Mouse (Mus musculus): Measurements from ENCODE around the gene Ccdc120. TPM values are rescaled to one million over a fixed set of nuclear protein-coding genes. Genes with fewer than 3 reads are reported as not detected.

Ccdc120 gene
- 61.4 and 65.0 TPM in 2 replicates for polyA plus RNA-seq (2014; fragmentation: Nextera tagmentation; extraction: Ambion mirVana)

GRCm38 (mm10) chrX:7750432-7751116 lies at the start of gene Ccdc120:
Ccdc120 (minus strand) TSS chrX:7750905.
- Histone ChIP-seq H3K9me3 (ENCODE audit: control insufficient read depth, low read length) (no peaks in the 10 kb centered on the region), H3K27me3 (ENCODE audit: control insufficient read depth, insufficient read depth, low read length) (no peaks in the 10 kb centered on the region), H3K27ac (peak within 1 kb of the TSS; percentile 47; the same call in 1 of the 2 replicates), H3K9ac (peak within 1 kb of the TSS; percentile 79), H3K4me3 (replicated peaks; ENCODE audit: low read length) (peak within 1 kb of the TSS; percentile 63), H3K36me3 (replicated peaks; ENCODE audit: control insufficient read depth, insufficient read depth) (no peaks in the 10 kb centered on the region), H3K4me1 (replicated peaks; ENCODE audit: control insufficient read depth, insufficient read depth, low read length) (0 out of 2 replicates have a peak, but pooled peaks cover 5% of the 10 kb centered on the region), H3K4me2 (replicated peaks) (peak within 1 kb of the TSS; percentile 59)
- 12% methylated on average over 53 of the region's 56 CpGs for WGBS
- ATAC-seq (ENCODE audit: low FRiP score) (peak; percentile 91), DNase-seq (ENCODE audit: low spot score) (peak; percentile 86)

- H3K36me3 ChIP-seq (replicated peaks; ENCODE audit: control insufficient read depth, insufficient read depth): peaks cover 40% of the 10 kb centered on the region
- H3K4me1 ChIP-seq (replicated peaks; ENCODE audit: control insufficient read depth, insufficient read depth, low read length): no peaks in the 10 kb centered on the region
- DNase-seq (ENCODE audit: low spot score): no peak
- no peaks in the 10 kb centered on the region for H3K27me3 ChIP-seq (ENCODE audit: control insufficient read depth, insufficient read depth, low read length)
- 88% methylated on average over 3 of the region's 3 CpGs for WGBS
- no peaks in the 10 kb centered on the region for H3K9me3 ChIP-seq (ENCODE audit: control insufficient read depth, low read length)
- no peak overlapping the region for H3K4me3 ChIP-seq (replicated peaks; ENCODE audit: low read length)
- no peak overlapping the region for H3K9ac ChIP-seq
- H3K4me2 ChIP-seq (replicated peaks): no peak overlapping the region
- H3K27ac ChIP-seq: no peak overlapping the region
- no peak for ATAC-seq (ENCODE audit: low FRiP score)
These were observed 46.6 kb upstream of the Ccdc120 start for GRCm38 (mm10) chrX:7797327-7797726.

GRCm38 (mm10) chrX:7795016-7795415 lies 44.3 kb upstream of the Ccdc120 start:
- DNase-seq (ENCODE audit: low spot score): no peak
- WGBS: 34% methylated on average over 7 of the region's 7 CpGs
- no peaks in the 10 kb centered on the region for H3K9me3 ChIP-seq (ENCODE audit: control insufficient read depth, low read length)
- no peak overlapping the region for H3K9ac ChIP-seq
- 0 out of 2 replicates have a peak, but pooled peaks cover 7% of the 10 kb centered on the region for H3K4me1 ChIP-seq (replicated peaks; ENCODE audit: control insufficient read depth, insufficient read depth, low read length)
- H3K27me3 ChIP-seq (ENCODE audit: control insufficient read depth, insufficient read depth, low read length): no peaks in the 10 kb centered on the region
- H3K4me3 ChIP-seq (replicated peaks; ENCODE audit: low read length): no peak overlapping the region
- H3K4me2 ChIP-seq (replicated peaks): no peak overlapping the region
- no peak for ATAC-seq (ENCODE audit: low FRiP score)
- no peak overlapping the region for H3K27ac ChIP-seq
- peaks cover 23% of the 10 kb centered on the region for H3K36me3 ChIP-seq (replicated peaks; ENCODE audit: control insufficient read depth, insufficient read depth)

GRCm38 (mm10) chrX:7793361-7793760 lies 42.7 kb upstream of the Ccdc120 start:
- no peak for ATAC-seq (ENCODE audit: low FRiP score)

GRCm38 (mm10) chrX:7790309-7790708 lies 39.6 kb upstream of the Ccdc120 start:
- peak overlapping the region; percentile 70 for H3K27ac ChIP-seq
- H3K9ac ChIP-seq: peak overlapping the region; percentile 66
- H3K4me1 ChIP-seq (replicated peaks; ENCODE audit: control insufficient read depth, insufficient read depth, low read length): 0 out of 2 replicates have a peak, but pooled peaks cover 7% of the 10 kb centered on the region
- DNase-seq (ENCODE audit: low spot score) (peak; percentile 25), ATAC-seq (ENCODE audit: low FRiP score) (no peak)
- no peaks in the 10 kb centered on the region for H3K9me3 ChIP-seq (ENCODE audit: control insufficient read depth, low read length)
- peak overlapping the region; percentile 52 for H3K4me3 ChIP-seq (replicated peaks; ENCODE audit: low read length)
- 22% methylated on average over 5 of the region's 5 CpGs for WGBS
- H3K27me3 ChIP-seq (ENCODE audit: control insufficient read depth, insufficient read depth, low read length): no peaks in the 10 kb centered on the region
- peaks cover 6% of the 10 kb centered on the region; the same call in 1 of the 2 replicates for H3K36me3 ChIP-seq (replicated peaks; ENCODE audit: control insufficient read depth, insufficient read depth)
- H3K4me2 ChIP-seq (replicated peaks): peak overlapping the region; percentile 59

More at GRCm38 (mm10) chrX:7793361-7793760, 42.7 kb upstream of the Ccdc120 start:
- H3K4me3 ChIP-seq (replicated peaks; ENCODE audit: low read length): no peak overlapping the region
- DNase-seq (ENCODE audit: low spot score): no peak
- no peak overlapping the region for H3K27ac ChIP-seq
- no peaks in the 10 kb centered on the region for H3K9me3 ChIP-seq (ENCODE audit: control insufficient read depth, low read length)
- H3K9ac ChIP-seq: no peak overlapping the region
- no peak overlapping the region for H3K4me2 ChIP-seq (replicated peaks)
- H3K27me3 ChIP-seq (ENCODE audit: control insufficient read depth, insufficient read depth, low read length): no peaks in the 10 kb centered on the region
- WGBS: 41% methylated on average over 3 of the region's 3 CpGs
- H3K4me1 ChIP-seq (replicated peaks; ENCODE audit: control insufficient read depth, insufficient read depth, low read length): 0 out of 2 replicates have a peak, but pooled peaks cover 7% of the 10 kb centered on the region
- peaks cover 13% of the 10 kb centered on the region; the same call in 1 of the 2 replicates for H3K36me3 ChIP-seq (replicated peaks; ENCODE audit: control insufficient read depth, insufficient read depth)

GRCm38 (mm10) chrX:7789542-7790136 lies 38.9 kb upstream of the Ccdc120 start, which contains the start of gene Gripap1:
Gripap1 (plus strand) TSS chrX:7789765.
- peak within 1 kb of the TSS; percentile 59 for H3K4me2 ChIP-seq (replicated peaks)
- H3K36me3 ChIP-seq (replicated peaks; ENCODE audit: control insufficient read depth, insufficient read depth): peaks cover 3% of the 10 kb centered on the region; the same call in 1 of the 2 replicates
- ATAC-seq (ENCODE audit: low FRiP score) (peak; percentile 92), DNase-seq (ENCODE audit: low spot score) (peak; percentile 78)
- 18% methylated on average over 24 of the region's 24 CpGs for WGBS
- no peaks in the 10 kb centered on the region for H3K27me3 ChIP-seq (ENCODE audit: control insufficient read depth, insufficient read depth, low read length)
- peak within 1 kb of the TSS; percentile 66 for H3K9ac ChIP-seq
- H3K4me1 ChIP-seq (replicated peaks; ENCODE audit: control insufficient read depth, insufficient read depth, low read length): 0 out of 2 replicates have a peak, but pooled peaks cover 7% of the 10 kb centered on the region
- no peaks in the 10 kb centered on the region for H3K9me3 ChIP-seq (ENCODE audit: control insufficient read depth, low read length)
- H3K4me3 ChIP-seq (replicated peaks; ENCODE audit: low read length): peak within 1 kb of the TSS; percentile 52
- peak within 1 kb of the TSS; percentile 70 for H3K27ac ChIP-seq

DNA sequence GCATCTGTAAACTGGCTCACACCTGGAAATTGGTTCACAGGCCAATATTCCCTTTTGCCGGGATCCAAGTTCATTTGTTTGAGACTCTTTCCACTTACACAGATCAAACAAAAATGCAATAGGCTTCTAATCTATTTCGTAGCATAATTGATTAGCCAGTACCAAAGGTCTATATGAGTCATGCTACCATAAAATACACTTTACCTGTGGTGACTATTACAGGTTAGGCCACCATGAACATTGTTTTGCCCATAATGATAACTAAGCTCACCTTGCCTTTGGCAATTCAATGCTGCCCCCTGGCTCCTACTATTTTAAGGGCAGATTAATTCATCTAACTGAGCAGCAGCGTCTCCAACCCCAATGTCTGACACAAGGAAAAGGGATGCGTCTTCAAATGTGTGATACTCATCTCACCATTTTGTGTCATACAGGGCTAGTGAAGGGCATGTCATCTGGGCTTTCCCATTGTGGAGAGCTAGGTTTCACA lies 31.9 kb upstream of the Ccdc120 start:
- DNase-seq (ENCODE audit: low spot score) (no peak), ATAC-seq (ENCODE audit: low FRiP score) (no peak)
- H3K4me3 ChIP-seq (replicated peaks; ENCODE audit: low read length): no peak overlapping the region
- no peak overlapping the region for H3K27ac ChIP-seq
- no peaks in the 10 kb centered on the region for H3K36me3 ChIP-seq (replicated peaks; ENCODE audit: control insufficient read depth, insufficient read depth)
- no peak overlapping the region for H3K9ac ChIP-seq
- H3K4me1 ChIP-seq (replicated peaks; ENCODE audit: control insufficient read depth, insufficient read depth, low read length): no peaks in the 10 kb centered on the region
- 83% methylated on average over 4 of the region's 4 CpGs for WGBS
- no peaks in the 10 kb centered on the region for H3K9me3 ChIP-seq (ENCODE audit: control insufficient read depth, low read length)
- H3K27me3 ChIP-seq (ENCODE audit: control insufficient read depth, insufficient read depth, low read length): no peaks in the 10 kb centered on the region
- no peak overlapping the region for H3K4me2 ChIP-seq (replicated peaks)

GRCm38 (mm10) chrX:7779294-7779693 lies 28.6 kb upstream of the Ccdc120 start:
- H3K4me2 ChIP-seq (replicated peaks): no peak overlapping the region
- H3K27ac ChIP-seq: no peak overlapping the region
- ATAC-seq (ENCODE audit: low FRiP score): no peak
- no peaks in the 10 kb centered on the region for H3K36me3 ChIP-seq (replicated peaks; ENCODE audit: control insufficient read depth, insufficient read depth)
- 15% methylated on average over 3 of the region's 3 CpGs for WGBS
- H3K9me3 ChIP-seq (ENCODE audit: control insufficient read depth, low read length): no peaks in the 10 kb centered on the region
- no peak for DNase-seq (ENCODE audit: low spot score)
- H3K9ac ChIP-seq: no peak overlapping the region
- no peaks in the 10 kb centered on the region for H3K4me1 ChIP-seq (replicated peaks; ENCODE audit: control insufficient read depth, insufficient read depth, low read length)
- H3K4me3 ChIP-seq (replicated peaks; ENCODE audit: low read length): no peak overlapping the region
- H3K27me3 ChIP-seq (ENCODE audit: control insufficient read depth, insufficient read depth, low read length): no peaks in the 10 kb centered on the region
